Mouse (Mus musculus): ENCODE results near the gene Gpsm1.

The Gpsm1 gene

DNA sequence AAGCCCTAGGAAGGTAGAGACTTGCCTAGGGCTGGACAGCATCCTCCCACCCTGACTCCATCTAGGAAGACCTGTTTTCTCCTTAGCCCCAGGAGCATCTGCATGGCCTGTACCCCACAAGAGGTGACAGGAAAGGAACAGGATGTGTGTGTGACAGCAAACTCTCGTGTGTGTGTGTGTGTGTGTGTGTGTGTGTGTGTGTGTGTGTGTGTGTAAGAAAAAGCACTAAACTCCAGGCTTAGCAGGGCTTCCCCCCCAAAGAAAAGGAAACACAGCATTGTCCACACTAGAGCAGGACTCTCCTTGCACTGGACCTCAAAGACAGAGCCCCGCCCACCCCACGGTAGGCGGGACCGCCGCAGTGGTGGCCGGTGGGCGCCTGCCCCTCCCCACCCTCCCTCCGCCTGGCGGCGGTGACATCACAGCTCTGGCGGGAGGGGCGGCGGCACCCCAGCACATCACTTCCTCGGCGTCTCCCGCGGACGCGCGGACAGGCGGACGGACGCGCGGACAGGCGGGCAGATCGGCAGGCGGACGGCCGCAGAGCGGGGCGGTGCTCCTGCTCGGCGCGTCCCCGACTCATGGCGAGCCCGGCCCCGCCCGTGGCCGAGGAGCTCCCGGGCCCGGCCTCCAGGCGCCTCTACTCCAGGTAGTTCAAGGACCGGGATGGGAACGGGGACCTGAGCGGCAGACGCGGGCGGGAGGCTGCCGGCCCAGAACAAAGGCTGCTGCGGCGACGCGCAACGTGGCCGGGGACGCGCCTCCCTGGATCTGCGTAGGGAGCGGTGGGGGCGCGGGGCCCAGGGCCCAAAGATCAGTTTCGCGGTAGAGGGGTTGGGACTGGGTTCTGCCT, at the start of gene Gpsm1:
Gene Gpsm1, plus strand, starts transcription at position 444 of the 853 bp plus-strand sequence.
- peak; percentile 83 for DNase-seq

DNA sequence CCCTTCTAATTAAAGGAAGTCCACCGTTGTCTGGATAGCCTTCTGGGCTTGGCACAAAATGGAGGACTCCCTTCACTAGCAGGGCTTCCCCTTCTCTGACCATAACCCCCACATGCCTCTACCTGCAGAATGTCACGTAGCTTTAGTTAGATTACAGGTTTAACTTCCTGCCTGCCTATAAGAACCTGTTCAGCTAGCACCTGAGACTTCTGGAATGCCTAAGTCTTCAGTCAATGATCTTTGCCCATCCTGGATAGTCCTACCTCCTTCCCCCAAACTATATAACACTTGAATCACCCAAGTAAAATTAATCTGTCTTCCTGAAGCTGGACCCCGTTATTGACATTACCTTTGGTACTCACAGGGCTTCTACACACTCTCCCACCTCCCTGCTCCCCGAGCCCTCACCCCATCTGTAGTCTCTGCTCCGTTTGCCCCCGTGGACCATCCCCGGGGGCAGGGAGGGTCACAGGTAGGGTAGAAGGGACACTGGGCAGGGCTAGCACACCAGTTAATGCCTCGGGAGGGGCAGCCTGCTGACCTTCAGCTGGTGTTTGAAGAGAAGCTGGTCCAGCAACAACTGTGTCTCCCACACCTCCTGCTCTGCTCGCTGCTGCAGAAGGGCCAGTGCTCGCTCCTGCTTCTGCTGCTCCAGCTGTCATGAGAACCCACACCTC, 49.1 kb upstream of the Gpsm1 start:
- DNase-seq = no peak

DNA sequence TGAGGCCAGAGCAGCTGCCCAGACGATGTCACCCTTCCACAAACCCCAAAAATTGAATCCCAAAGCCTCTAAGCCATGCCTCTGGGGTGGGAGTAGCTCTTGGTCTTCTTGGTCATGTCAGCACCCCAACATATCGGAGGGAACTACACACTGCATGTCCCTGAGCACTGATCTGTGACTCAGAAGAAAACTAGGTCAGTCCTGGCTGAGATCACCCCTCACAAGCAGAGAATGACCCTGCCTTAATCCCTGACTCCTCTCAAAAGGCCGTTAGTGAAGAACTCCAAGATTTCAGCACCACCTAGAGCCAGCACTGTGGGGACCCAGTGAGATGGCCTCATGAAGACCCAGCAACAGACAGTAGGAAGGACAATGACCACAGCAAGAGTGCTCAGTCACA, 47.1 kb upstream of the Gpsm1 start:
- no peak for DNase-seq

DNA sequence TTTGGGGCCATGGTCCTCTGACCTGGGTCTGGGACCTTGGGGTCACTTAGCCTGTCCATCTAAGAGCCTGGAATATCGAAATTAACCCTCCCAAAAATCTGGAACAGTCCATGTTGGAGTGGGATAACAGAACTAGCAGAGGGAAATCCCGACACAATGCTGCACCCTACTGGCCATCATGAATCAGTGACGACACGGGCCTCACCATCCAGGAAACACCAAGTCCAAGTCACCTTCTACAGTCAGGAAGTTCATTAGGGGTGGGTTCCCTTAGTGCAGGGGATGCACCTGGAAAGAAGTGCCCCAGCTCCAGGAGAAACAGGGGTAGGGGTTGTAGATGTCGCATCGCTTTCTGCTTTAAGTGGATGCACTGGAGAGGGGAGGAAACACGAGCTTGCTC, 41.7 kb upstream of the Gpsm1 start:
- peak; percentile 51 for DNase-seq

DNA sequence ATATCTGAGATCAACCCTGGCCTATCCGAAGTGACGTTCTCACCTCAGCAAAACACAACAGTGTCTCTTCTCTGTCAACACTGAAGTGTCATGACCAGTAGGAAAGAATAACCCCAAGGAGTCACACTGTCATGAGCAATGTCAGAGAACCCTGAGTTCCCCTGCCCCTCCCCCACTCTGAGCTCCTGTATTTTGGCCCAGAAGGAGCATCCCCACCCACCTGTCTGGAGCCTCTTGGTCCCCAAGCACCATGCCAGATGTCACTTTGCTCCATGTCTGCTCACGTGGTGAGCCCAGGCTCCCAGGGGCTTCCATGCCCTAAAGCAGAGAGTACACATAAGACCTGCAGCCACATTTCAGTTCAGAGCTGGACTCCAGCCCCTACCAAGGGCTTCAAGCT, 35.6 kb upstream of the Gpsm1 start:
- no peak for DNase-seq

DNA sequence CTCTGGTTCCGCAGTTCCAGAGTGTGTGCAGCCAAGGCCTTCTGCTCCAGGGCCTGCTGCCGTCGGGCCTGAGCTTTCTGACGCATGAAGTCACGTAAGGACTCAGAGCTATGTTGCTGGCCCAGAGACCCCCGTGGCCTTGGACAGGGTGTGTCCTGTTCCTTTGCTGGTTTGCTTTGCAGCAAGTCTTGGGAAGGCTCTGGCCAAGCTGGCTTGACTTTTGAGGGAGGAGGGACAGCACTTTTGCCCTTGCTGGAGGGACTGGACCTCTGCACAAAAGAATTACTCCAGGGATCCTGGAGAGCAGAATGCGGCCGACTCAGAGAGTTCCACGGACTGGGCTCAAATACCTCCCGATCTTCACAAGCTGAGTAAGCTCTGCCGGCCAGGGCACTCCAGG, 34.7 kb upstream of the Gpsm1 start:
- no peak for DNase-seq

DNA sequence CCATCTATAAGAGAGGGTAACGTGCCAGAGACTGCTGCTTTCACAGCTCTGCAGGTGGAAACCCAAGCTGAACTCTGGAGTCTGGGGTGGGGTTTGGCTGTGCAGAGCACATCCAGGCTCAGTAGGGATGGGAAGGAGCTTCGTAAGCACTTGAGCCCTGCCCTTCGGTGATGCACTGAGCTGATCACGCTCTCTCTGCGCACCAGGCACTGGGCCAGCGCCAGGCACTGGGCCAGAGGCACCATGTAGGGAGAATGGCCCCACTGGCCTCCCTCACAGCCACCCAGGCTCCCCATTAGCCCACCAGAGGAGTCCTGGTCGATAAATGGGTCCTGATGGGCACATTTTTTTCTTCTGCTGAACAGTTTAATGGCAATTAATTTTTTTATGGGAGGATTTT, 29.5 kb upstream of the Gpsm1 start:
- peak; percentile 13 for DNase-seq

DNA sequence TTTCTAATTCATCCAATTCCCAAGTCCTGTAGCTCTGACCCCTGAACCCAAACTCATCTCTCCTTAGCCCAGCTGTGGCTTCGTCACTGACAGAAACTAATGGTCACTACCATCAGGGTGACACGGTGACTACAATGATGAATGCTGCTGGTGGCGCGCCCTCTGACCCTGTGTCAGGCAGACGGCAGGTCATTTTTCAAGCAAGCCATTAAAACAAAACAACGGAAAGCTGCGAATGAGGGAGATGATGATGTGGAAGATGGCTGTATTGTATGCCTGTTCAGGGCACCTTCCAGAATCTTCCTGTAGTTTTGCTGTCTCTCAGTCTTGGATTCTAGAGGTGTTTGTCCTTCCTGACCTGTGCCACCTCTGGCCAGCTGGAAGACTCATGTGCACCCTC, 28.9 kb upstream of the Gpsm1 start:
- DNase-seq = no peak

DNA sequence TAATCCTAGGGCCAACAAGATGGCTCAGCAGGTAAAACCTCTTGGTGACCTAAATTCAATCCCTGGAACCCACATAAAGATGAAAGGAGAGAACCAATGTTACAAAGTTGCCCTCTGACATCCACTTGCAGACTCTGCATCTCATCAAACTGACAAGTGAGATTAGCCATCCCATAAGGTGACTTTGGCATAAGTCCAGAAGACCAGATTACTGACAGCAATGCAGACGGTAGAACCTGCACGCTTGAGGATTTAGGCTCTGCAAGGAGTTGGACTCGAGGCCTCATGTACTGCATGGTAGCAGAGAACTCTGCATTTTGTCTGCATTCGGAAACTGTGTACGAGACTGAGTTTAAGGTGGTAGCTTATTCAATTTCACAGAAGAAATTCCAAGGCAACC, 25.2 kb upstream of the Gpsm1 start:
- no peak for DNase-seq

DNA sequence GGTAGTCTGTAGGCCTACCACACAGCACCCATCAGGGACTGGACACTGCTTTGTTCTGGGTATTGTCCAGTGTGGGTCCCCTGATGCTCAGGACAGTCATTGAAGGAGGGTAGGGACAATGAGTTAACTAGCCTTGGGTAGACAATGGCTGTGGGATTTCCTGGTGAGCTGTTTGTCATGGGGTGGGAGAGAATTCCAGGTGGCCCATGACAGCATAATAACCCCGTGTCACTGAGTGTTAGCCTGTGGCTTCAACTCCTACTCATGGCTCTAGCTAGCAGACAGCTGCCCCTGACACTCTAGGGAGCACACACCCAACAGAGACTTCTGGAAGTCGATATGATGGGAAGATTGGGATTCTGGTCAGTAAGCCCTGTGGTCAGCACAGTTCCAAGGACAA, 20.9 kb upstream of the Gpsm1 start, which contains the start of gene Ccdc187:
Gene Ccdc187, minus strand, starts transcription at position 101 of the 400 bp plus-strand sequence.
- DNase-seq = no peak

DNA sequence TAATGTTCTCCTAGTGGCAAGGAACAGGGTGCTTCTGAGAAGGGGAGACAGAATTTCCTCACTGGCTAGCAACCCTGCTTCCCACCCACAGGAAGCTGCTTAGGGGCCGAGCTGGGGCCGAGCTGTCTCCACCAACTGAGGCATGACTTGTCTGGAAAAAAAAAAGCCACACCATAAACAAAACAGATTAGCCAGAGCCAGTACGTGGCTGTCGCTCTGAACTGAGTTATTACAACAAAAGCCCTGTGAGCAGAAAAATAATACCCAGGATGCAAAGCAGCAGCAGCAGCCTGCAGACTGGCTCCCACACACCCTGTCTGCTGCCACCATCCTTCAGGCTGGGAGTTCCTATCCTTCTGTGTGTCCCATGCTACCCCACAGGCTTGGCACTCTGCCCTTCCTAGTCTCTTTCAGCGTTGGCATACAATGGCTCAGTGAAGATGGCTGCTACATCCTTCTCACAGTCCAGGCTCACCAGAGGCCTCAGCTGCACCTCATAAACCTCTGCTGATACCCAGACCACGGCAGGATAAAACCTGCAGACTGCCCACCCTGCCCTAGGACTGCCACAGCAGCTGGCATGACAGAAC, 18.6 kb upstream of the Gpsm1 start:
- peak; percentile 87 for DNase-seq

DNA sequence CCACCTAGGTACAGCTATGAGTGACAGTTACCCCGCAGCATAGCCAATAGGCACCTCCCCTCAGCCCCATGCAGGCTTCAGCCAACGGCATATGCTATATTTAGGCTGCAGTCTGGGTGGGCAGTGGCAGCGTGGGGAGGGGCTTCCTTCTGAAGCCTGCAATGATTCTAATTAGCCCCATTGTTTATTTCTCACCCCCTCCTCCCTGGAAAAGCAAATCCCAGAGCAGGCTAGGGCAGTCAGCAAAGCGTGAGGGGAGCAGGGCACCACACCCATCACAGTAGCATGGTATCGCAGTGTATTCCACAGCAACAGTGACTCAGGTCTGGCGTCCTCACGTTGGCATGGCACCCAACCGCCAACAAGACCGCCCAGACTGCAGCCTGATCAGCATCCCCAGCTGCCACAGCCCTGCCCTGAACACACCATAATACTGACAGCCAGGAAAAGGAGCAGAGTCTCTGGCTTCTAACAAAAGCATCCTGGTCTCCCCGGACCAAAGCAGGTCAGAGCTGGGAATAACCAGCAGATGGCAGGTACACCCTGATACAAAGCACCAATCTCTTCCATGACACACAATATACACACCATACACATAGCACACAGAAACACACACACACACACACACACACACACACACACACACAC, 17.0 kb upstream of the Gpsm1 start:
- peak; percentile 83 for DNase-seq

DNA sequence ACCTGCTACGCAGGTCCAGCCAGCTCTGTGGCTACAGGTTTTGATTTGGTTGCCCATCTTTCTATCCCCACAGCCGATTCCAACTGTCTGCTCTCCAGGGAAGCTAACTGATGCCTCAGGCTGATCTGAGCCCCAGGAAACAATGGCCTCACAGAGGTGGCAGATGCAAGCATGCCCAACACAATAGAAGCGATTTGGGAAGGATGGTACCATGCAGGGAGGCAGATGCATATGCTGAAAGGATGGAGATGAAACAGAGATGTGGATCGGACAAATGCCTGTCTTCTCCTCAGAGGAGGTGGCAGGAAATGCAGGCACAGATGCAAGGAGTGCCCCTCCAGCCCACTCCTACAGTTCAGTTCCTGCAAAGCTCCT, 16.5 kb upstream of the Gpsm1 start:
- no peak for DNase-seq

DNA sequence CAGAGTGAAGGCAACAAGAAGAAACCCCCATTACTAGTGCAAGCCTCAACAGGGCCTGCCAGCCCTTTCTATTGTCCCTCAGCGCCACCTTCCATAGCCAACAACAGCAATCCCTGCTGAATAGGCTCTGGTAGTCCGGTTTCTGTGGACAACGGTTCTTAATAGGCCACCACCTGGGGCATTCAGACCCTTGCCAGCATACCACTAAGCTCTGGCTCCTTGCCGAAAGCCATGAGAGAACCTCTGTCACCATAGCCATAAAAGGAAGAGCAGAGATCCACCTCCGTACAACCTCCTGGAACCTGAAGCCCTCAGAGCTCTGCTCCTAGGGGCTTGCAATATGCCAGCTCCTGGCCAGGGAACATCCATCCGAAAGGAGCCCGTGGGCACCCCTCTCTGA, 16.0 kb upstream of the Gpsm1 start:
- no peak for DNase-seq

DNA sequence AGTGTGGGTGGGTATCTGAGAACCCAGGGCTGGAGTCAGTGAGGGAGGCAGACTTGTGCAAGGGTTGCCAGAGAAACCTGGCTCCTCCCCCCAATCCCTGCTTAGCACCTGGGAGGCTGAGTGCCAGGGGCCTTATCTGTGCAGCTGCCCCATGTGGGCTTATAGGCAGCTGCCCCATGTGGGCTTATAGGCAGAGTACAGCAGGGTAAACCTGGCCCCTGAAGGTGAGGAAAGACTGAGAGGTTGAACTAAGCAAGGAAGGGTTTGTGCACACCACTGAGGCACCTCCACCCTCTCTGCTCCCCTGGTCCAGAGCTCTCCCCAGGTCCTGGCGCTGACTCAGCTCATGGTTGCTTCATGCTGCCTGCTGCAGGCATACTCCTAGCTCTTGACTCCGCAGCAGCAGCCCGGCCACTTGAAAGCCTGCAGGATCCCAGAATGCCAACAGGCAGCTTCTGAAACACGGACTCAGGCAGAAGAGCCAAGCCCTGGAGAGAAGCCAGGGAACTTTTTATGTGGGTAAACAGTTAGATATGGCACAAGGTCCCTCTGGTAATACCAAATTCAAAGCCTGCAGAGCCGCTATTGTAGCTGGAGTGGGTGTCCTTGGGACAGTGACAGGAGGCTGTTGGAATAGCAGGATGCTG, 15.0 kb upstream of the Gpsm1 start:
- DNase-seq = no peak

DNA sequence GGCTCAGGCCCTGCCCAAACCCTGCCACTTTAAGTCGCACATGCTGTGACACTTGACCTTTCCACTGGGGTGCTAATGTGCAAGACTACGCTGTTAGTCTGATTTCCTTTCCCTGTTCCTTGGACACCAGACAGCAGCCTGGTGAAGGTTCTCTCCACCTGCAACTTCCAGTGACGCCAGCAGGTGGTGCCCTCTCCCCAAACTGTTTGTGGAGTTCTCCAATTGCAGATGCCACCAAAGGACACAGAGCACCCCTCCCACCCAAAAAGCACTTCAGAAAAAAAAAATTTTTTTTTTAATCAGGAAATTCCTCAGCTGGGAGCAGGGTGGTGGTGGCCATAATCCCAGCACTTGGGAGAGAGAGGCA, 14.5 kb upstream of the Gpsm1 start:
- peak; percentile 88 for DNase-seq

DNA sequence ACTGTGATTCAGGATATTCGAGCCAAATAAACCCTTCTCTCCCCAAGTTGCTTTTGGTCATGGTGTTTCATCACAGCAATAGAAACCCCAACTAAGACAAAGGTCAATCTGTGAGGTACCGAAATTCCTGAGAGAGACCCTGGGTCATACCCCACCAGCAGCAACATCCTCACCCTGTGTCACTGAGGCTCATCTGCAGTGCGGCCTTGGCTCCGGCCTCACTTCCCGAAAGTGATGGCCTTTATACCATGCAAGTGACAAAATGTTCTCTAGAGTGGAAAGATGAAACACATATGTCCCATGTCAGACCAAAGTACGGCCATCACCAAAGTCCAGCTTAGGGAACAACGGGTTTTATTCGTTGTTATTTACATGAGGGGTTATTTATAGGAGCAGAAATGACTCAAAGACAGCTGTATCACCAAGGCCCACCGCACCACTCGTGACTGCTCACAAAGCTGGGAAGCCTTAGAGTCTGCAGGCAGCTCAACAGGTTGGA, 13.3 kb upstream of the Gpsm1 start:
- DNase-seq = no peak

DNA sequence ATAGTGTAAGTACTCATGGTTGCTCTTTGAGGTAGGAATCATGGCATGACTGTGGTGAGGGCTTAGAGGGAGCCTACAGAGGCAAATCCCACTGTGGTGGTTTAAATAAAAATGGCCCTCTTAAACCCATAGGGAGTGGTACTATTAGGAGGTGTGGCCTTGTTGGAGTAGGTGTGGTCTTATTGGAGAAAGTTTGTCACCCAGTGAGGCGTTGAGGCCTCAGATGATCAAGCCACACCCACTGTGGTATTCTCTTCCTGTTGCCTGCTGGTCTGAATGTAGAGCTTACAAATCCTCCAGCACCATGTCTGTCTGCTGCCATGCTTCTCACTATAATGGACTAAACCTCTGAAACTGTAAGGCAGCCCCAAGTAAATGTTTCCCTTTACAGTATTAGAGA, 10.6 kb upstream of the Gpsm1 start:
- no peak for DNase-seq

DNA sequence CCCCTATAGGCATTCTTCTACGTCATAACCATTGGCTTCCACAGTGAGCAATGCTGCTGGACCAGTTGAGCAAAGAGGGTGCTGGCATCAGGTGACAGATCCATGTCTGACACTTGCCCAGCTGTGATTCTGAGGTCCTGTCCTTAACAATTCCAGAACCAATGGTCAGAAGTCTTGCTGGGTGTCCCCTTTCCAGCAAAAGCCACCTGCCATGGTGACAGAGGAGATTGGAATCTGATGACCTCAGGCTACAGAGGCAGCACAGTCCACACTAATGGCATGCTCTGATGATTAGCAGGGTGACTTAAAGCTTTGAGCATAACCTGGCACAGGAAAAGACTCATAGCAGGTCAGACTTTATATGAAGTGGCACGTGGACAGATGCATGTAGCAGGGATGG, 9.8 kb upstream of the Gpsm1 start:
- no peak for DNase-seq

DNA sequence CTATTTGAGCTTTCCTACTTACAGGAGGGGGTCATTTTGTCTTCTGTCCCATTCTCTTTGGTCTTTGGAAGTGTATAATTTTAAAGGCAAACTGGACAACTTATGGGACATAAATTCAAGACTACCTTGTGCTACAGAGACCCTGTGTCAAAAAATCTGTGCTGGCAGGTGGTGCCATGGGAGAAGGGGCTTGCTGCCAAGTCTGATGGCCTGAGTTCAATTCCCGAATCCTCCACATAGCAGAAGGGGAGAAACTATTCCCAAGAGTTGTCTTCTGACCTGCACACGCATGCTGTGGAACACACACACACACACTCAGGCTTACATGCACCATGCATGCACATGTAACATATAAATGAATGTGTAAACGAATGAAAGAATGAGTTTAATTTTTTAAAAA, 8.6 kb upstream of the Gpsm1 start:
- DNase-seq = no peak

DNA sequence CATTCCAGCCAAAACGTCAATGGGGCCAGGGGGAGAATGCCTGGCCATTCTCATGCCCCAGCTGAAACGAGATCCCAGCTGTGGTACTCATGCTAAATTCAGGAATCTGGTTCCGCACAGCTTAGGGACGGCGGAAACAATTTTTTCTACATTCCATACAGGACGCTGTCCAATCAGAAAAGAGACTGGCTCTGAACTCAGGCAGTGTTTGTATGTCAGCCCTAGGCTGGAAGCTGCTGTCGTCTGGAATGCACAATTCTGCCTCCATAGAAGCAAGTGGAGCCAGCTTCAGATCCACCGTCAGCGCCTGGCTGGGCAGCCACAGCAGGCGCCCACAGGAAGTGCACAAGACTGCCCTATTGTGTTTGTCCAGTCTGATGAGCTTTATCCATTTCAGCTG, 5.6 kb upstream of the Gpsm1 start:
- DNase-seq = no peak

DNA sequence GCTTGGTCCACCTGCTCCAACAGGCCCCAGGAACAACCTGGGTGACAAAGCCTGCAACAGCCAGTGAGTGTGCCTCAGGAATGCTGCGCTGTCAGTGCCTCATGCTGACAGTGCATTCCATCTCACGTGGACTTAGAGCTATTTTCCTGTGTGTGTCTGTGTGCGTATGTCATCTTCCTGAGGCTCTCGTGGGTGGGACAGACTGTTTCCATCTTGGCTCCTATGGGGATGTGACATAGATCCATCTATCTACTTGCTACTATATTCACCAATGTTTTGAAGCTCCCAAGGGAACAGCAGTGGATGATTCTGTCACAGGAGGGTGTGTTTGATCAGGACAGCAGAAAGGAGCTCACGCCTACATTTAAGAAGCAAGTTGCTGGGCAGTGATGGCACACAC, 3.4 kb upstream of the Gpsm1 start:
- DNase-seq = peak; percentile 47

DNA sequence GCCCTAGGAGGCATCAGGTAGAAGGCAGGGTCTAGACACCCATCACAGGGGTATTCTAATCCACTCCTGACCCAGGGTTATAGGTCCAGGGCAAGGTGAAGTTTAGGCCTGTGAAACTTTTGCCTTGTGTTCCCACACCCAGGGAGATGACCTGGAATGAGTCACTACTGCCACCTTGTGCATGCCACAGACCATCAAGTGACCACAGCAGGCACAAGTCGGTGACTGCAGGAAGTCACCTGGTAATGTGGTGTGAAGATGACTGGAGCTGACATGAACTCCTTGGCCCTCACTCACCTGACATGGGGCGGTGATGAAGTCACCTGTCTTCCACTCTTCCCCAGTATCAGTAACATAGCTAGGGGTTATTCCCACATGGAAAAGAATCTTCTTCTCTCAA, 2.5 kb upstream of the Gpsm1 start:
- no peak for DNase-seq
